ENCODE assay signal across 8 mouse cellular contexts in the genomic region with DNA sequence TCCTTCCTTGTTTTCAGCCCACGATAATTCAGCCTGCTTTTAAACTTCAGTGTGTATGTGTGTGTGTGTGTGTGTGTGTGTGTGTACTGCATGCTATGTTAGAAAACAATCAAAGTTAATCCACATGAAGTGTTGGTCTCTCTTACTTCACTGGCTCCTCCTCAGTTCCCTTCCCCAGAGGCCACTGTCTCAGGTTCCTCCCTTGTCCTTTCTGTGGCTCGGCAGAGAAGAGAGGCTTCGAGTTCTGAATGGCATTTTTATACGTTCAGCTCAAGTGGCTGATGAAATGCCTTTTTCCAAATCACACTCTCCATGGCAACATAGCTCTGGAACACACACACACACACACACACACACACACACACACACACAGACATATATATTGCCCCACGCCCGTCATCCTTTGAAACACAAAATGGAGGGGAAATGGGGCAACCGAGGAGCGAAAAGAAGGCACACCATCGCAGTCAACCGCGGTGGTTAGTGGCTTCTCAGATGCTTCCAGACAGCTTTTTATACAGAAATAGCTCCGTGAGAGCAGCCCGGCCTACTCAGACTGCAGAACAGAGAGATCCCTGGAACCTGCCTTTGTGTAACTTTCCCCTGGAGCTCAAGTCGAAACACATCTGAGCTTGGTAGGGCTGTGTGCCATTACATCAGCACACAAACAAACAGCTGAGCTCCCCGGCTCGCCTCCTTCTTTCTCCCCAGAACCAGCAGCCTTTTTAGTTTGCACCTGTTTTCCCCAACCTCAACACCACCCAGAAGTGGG. TPM values are rescaled to one million over a fixed set of nuclear protein-coding genes. Genes with fewer than 3 reads are reported as not detected.
DNase-seq lines count a peak whose midpoint lies in the region; ATAC-seq and TF ChIP-seq lines count a peak whose summit lies in the region.
"Had no signal": no experiment of that assay in that cellular context is flagged by ENCODE, and none has a peak within 500 bp of the region (broad histone marks: within the 10 kb centered on the region; RNA-seq: fewer than 3 reads in every experiment).

No protein-coding gene starts in this region.

- intact Hi-C loops in left cerebral cortex, adult 2 months (cut with DNase I) = no loop called here

- H3K4me3 ChIP-seq in forebrain, postnatal 0 days (ENCODE audit: low read depth, low read length) = no peak overlapping the region
- no peak overlapping the region for H3K4me3 ChIP-seq in left cerebral cortex, adult 2 months
- H3K4me3 ChIP-seq: erythroblast, embryonic 14.5 days had no signal

- no peaks in the 10 kb centered on the region for H3K36me3 ChIP-seq in forebrain, postnatal 0 days (ENCODE audit: insufficient read depth)

- peak overlapping the region; percentile 64 for H3K27ac ChIP-seq in forebrain, postnatal 0 days (ENCODE audit: low read depth, low read length)
- H3K27ac ChIP-seq in left cerebral cortex, adult 2 months = peak overlapping the region; percentile 93

- H3K4me2 ChIP-seq in forebrain, postnatal 0 days (ENCODE audit: low read depth) = no peak overlapping the region

- 17% methylated on average over 16 of the region's 16 CpGs for WGBS in forebrain, postnatal 0 days

- no peak for TF ChIP-seq CTCF in forebrain, postnatal 0 days (IDR thresholded peaks at IDR 0.05; ENCODE audit: low read depth)
- TF ChIP-seq CTCF in left cerebral cortex, adult 2 months (IDR thresholded peaks at IDR 0.05) = no peak

- peak; percentile 29 for DNase-seq in testis, postnatal 10 days (ENCODE audit: low spot score)
- no peak for DNase-seq in testis, postnatal 14 days (ENCODE audit: low spot score)
- DNase-seq in forebrain, postnatal 0 days = peak; percentile 62
- peak; percentile 58 to 59 for DNase-seq in left cerebral cortex, adult 2 months (ENCODE audit: extremely low spot score in 1 of 2, low spot score in 2 of 2)
- no peak for DNase-seq in spleen, postnatal 36 days (ENCODE audit: low spot score in 2 of 2)

- H3K9ac ChIP-seq in forebrain, postnatal 0 days = no peak overlapping the region

- H3K27me3 ChIP-seq in forebrain, postnatal 0 days (ENCODE audit: insufficient read depth, low read length) = no peaks in the 10 kb centered on the region

- peak; percentile 61 for ATAC-seq in forebrain, postnatal 0 days
- peak; percentile 45 for ATAC-seq in monocyte, adult 5-6 weeks (replicated peaks; ENCODE audit: insufficient number of reproducible peaks, low FRiP score, low TSS enrichment, poor library complexity, severe bottlenecking)
- no peak for ATAC-seq in inflammation-experienced regulatory T-cells, adult 6 months

- peaks cover 22% of the 10 kb centered on the region for H3K4me1 ChIP-seq in forebrain, postnatal 0 days (ENCODE audit: insufficient read depth)

- H3K9me3 ChIP-seq in forebrain, postnatal 0 days (ENCODE audit: low read length) = no peaks in the 10 kb centered on the region

RNA-seq across cellular contexts. Expression of a gene that starts 34.4 kb away (rescaled TPM):
- 7.2 and 9.8 TPM in 2 replicates for total RNA-seq in forebrain, postnatal 0 days (2014; rRNA removed)
- polyA plus RNA-seq in forebrain, postnatal 0 days (2015; fragmentation: Nextera tagmentation; extraction: Ambion mirVana) = 6.5 and 8.6 TPM in 2 replicates
- 10 to 100 TPM; 15.8 to 17.8 TPM for total RNA-seq in left cerebral cortex, adult 2 months (2021)
- total RNA-seq in monocyte, adult 5-6 weeks (2017) = 32.0 to 39.8 TPM (median 37.9 TPM) in 3 replicates
- 10 to 100 TPM in 2 of 3 experiments, 1 to 10 TPM in 1; 7.1 to 19.0 (median 17.0) TPM for polyA plus RNA-seq in inflammation-experienced regulatory T-cells, adult 6 months (2017; shearing (Covaris generic))

RNA-seq across cellular contexts. Expression of a gene that starts 44.5 kb away (rescaled TPM):
- 44.8 and 44.9 TPM in 2 replicates for total RNA-seq in forebrain, postnatal 0 days (2014; rRNA removed)
- 8.1 and 9.3 TPM in 2 replicates for polyA plus RNA-seq in forebrain, postnatal 0 days (2015; fragmentation: Nextera tagmentation; extraction: Ambion mirVana)
- 100 to 1,000 TPM; 102 to 105 TPM for total RNA-seq in left cerebral cortex, adult 2 months (2021)
- total RNA-seq in monocyte, adult 5-6 weeks (2017) = 109 to 144 TPM (median 117 TPM) in 3 replicates
- 10 to 100 TPM; 25.0 to 34.8 (median 34.3) TPM for polyA plus RNA-seq in inflammation-experienced regulatory T-cells, adult 6 months (2017; shearing (Covaris generic))

Comparison
In these comparisons a context has a peak if more than half of its experiments do, and no peak if none do; other contexts are left out.
1. DNase-seq: peak in testis, postnatal 10 days (single experiment), forebrain, postnatal 0 days (single experiment) and left cerebral cortex, adult 2 months (2 of 2); none in testis, postnatal 14 days (single experiment) and spleen, postnatal 36 days (0 of 2).